Mouse (Mus musculus) left cerebral cortex, postnatal 4 days (tissue): ENCODE data around the gene Ntsr1. TPM values are rescaled to one million over a fixed set of nuclear protein-coding genes. Genes with fewer than 3 reads are reported as not detected.

Experiments
- DNase-seq: peaks from one replicate; pipeline ENCODE4 v3.0.0-alpha.2; 2022
- intact Hi-C: fragments of 180-260 bp; cut with DNase I; formaldehyde crosslinking; loops from one replicate; pipeline ENCODE4 v1.15.1; 2025
- total RNA-seq, 2 experiments: library from RNA; stranded (reverse); gene quantifications; 2 replicates each; pipeline ENCODE4 v1.2.3; 2021

Ntsr1 gene
- total RNA-seq, 2 experiments from 2014 or later, result 52.1 to 54.5 TPM

DNA sequence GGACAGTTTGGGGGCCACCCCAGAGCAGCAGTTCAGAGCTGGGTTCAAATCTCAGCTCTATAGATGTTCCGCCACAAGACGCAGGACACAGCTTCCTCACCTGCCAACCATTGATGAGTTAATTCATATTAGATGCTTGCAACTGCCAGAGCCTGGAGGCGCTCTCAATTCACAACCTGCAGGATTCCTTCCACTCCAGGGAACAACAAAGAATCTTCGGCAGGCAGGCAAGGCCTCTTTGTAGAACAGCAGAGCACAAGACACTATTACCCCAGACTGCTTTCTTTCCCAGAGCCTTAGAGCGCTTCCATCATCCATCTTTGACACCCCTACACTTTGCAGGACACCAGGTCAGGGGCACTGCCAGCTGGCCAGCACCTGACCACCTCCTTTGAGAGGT is 6.5 kb downstream of the Ntsr1 start:
- intact Hi-C loops, result no loop called here

DNA sequence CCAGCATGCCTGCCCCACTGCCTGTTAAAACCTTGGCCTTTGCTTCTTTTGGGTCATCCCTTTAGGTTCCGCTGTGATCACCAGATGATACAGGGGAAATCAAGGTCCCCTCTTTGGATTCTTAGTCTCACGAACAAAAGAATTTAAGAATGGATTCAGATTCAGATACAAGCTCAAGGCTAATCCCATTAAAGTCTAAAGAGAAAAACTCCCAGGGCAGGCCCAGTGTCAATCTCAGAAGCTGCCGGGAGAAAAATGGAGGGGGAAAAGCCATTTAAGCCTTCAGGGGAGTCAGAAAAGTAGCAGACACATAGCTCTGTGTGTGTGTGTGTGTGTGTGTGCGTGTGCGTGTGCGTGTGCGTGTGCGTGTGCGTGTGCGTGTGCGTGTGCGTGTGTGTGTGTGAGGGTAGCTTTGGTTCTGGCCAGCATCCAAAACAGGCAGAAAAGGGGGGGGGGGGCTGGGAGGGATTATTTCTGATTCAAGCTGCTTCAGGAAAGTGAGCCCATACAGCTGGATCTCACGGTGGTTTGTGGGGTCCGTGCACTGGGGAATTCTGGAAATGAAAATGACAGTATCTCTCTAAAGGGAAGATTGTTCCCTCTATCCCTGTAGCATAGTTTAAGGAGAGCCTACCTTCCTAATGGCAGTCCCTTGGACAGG is 8.8 kb downstream of the Ntsr1 start:
- DNase-seq, result no peak
- intact Hi-C loops, result no loop called here

More for the DNA sequence above, 6.5 kb downstream of the Ntsr1 start:
- DNase-seq, result no peak

- intact Hi-C loops, result no loop called here
These were observed 11.1 kb downstream of the Ntsr1 start for GRCm38 (mm10) chr2:180510867-180511266.

DNA sequence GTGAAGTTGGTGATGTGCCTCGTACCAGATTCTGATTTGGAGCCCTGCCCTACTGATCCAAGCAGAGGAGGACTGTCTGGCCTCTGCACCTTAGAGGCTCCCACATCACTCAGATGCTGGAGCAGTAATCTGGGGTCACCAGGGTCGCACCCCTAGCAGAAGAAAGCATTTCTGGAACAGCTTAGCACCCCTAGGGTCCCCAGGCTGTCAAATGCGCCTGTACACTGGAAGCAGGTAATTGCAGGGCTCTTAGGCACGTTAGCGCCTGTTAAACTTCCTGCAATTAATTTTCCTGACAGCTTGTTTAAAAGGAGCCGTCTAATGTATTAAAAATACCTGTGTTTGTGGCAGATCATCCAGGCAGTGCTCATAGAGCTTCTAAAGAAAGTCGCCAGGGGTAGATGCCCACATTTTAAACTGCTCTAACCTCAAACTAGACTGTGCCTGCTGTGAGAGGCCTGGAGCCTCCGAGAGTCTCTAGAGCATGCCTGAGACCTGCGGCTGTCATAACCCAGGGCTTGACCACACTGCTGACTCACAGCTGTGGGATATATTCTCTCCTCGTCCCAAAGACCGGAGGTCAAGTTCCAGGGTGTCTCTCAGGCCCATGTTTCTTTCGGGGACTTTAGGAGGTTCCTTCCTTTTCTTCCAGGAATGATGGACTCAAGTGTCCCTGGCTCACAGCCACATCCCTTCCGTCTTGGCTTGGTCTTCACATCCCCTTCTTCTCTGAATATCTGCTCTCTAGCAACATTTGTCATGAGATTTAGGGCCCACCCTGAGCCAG is 12.3 kb downstream of the Ntsr1 start:
- no peak for DNase-seq
- intact Hi-C loops, result no loop called here

More at GRCm38 (mm10) chr2:180510867-180511266, 11.1 kb downstream of the Ntsr1 start:
- no peak for DNase-seq

GRCm38 (mm10) chr2:180513019-180513418 is 13.2 kb downstream of the Ntsr1 start:
- peak; percentile 64 for DNase-seq
- intact Hi-C loops, result no loop called here

DNA sequence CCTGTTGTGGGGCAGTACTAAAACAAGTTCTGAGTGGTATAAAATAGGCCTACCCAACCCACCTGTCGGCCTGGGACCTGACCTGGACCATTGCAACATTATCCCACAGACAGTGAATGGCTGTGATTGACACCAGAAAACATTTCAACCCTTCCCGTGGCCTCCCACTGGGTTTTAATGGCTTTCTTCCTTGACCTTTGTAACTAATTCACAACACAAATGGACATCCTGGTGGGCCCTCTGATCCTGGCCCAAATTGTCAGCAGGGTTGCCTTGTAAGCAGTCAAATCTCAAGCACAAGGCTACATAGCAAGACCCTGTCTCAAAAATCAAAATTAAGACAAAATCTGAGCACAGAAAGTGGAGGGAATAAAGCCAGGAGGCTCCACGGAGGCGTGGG is 14.1 kb downstream of the Ntsr1 start:
- no peak for DNase-seq
- intact Hi-C loops, result no loop called here

DNA sequence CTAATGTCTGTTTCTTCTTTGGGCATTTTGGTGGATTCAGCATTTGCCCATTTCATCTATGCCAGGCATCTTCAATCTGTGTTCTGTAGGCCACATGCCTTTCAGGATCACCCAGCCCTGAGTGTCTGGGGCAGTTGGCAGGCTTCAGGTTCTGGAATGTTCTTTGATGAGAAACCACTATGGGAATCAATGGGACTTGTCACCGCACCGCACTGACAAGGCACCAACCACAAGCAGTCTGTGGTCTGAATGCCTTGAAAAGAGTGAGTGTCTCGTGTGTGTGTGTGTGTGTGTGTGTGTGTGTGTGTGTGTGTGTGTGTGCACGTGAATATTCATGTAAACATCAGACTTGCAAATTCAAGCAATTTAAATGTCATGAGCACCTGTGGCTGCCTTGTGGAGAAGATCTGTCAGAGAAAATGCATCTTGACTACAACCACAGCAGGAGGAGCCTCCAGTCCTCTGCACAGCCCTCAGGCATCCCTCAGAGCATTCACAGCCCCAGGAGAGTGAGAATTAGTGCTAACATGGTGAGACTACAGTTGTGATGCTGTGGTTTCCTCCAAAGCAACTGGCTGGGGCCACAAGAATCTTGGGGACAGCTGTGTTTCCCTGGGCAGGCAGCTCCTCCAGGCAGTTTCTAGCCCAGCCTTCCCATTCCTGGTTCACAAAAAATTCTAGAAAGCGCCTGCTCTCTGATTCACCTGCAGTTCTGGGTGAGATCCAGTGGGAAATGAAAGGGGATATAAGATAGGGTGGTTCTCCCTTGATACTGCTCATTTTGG is 21.9 kb downstream of the Ntsr1 start:
- intact Hi-C loops, result no loop called here
- DNase-seq, result no peak

DNA sequence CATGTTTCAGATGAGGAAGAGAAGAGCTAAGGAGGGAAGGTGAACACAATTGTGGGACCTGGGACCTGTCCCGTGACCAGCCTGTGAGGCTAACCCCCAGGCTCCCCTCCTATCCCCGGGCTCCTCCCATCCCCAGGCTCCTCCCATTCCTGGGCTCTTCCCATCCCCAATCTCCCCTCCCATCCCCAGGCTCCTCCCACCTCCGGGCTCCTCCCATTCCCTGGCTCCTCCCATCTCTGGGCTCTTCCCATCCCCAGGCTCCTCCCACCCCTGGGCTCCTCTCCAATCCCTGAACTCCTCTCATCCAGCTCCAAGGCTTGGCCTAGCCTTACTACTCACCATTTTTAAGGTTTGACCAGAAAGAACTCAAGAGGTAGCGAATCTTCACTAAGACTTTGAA is 23.0 kb downstream of the Ntsr1 start:
- intact Hi-C loops, result no loop called here
- DNase-seq, result no peak

DNA sequence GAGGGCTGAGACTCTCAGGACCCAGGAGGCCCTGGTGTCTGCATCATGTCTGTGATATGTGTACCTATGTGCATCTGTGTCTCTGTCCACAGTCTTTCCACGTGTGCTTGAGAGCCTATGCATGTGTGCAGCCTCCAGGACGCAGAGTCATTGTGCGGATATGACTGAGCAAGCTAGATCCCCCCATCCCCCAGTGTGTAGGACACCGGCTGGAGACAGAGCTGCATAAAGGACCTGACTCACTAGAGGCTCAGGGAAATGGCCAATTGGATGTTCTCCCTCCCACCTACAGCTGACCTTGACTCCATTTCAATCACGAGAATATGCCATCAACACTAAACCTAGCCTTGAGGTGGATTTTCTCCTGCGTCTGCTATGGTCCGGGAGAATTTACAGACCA is 27.7 kb downstream of the Ntsr1 start:
- DNase-seq, result no peak
- intact Hi-C loops, result no loop called here

- intact Hi-C loops, result no loop called here
- no peak for DNase-seq
These were observed 28.1 kb downstream of the Ntsr1 start for GRCm38 (mm10) chr2:180527883-180528282.

GRCm38 (mm10) chr2:180530130-180530529 is 30.4 kb downstream of the Ntsr1 start:
- DNase-seq, result peak; percentile 70
- intact Hi-C loops, result no loop called here

- intact Hi-C loops, result no loop called here
- no peak for DNase-seq
These were observed 30.8 kb downstream of the Ntsr1 start for GRCm38 (mm10) chr2:180530584-180530983.

GRCm38 (mm10) chr2:180531671-180532385 is 32.1 kb downstream of the Ntsr1 start:
- intact Hi-C loops, result no loop called here
- DNase-seq, result no peak

DNA sequence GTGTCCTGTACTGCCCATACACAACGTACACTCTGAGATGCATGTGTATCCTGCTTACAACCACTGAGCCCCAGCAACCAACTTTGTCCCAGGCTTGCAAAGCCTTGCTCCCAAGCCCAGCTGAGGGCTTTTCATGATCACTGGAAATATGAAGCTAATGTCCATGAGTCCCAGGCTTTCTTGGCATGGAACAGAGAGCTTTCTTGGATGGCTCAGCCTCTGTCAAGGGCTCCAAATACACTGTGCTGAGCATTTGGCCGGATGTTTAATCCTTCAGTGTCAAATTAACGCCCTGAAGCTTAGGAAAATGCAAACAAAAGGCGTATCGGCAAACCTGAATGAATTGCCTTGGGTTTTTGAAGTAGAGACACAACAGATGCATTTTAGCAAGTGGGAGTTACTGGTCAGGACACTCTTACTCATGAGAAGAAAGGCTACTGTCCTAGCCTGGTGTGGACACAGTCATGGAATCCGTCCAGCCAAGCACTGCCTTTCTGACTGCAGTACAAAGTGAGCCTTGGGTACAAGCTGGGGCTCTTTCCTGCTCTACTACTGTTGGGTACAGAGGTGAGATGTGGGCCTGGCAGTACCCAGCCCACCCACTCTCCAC is 32.7 kb downstream of the Ntsr1 start:
- no peak for DNase-seq
- intact Hi-C loops, result no loop called here

DNA sequence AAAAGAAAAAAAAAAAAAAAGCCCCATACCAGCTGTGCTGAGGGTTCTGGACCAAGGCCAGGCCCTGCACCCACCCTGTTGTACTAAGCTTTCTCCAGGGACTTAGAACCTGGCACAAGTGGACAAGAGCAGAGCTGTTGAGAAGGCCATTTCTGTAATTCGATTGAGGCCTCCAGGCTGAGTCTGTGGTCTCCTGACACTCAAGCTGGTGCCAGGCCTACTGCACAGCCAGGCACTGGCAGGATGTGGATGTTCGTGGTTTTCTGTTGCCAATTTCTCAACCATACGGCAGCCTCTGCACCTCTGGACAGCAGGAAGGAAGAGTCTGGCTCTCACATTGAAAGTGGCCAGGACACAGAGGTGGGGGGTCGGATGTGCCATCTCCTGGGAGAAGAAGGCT is 33.5 kb downstream of the Ntsr1 start:
- intact Hi-C loops, result no loop called here
- DNase-seq, result no peak

DNA sequence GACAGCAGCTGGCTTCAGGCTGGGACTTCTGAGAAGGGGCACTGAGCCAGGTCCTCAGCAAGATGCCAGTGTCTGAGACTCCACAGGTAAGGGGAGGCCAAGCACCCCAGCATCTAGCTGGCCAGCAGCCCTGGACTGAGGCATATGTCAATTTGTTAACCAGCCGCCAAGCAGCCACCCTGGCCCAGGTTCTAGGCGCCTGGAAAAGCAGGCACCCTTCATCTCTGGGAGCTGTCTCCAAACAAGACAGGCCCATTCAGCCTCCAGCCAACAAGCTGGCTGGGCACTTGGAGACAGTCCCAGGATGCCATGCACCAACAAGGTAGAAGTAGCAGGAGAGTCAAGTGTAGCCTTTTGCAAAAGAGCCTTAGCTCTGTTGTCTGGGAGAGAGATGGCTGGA is 43.9 kb downstream of the Ntsr1 start:
- intact Hi-C loops, result no loop called here
- DNase-seq, result peak; percentile 29

- DNase-seq, result no peak
- intact Hi-C loops, result no loop called here
These were observed 45.3 kb downstream of the Ntsr1 start for GRCm38 (mm10) chr2:180545046-180545445.

- intact Hi-C loops, result no loop called here
- peak; percentile 61 for DNase-seq
These were observed 47.8 kb downstream of the Ntsr1 start for GRCm38 (mm10) chr2:180547384-180548106.

GRCm38 (mm10) chr2:180552340-180552739 is 52.6 kb downstream of the Ntsr1 start:
- intact Hi-C loops, result no loop called here
- DNase-seq, result no peak

DNA sequence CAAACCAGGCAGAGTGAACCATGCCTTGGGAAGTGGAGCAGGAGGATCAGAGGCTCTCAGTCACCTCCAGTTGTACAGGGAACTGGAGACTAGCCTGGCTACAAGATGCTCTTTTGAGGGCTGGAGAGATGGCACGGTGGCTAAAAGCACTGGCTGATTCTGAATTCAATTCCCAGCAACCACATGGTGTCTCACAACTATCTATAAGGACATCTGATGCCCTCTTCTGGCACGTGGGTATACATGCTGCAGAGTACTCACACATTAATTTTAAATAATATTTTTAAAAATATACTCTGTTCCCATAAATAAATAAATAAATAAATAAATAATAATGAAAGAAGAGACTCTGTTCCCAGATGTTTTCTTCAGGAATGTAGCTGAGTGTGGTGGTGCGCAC is 55.4 kb downstream of the Ntsr1 start:
- intact Hi-C loops, result no loop called here

More for the DNA sequence above, 55.4 kb downstream of the Ntsr1 start:
- peak; percentile 13 for DNase-seq
